28 mouse cellular contexts compared by ENCODE assay signal in the genomic region with DNA sequence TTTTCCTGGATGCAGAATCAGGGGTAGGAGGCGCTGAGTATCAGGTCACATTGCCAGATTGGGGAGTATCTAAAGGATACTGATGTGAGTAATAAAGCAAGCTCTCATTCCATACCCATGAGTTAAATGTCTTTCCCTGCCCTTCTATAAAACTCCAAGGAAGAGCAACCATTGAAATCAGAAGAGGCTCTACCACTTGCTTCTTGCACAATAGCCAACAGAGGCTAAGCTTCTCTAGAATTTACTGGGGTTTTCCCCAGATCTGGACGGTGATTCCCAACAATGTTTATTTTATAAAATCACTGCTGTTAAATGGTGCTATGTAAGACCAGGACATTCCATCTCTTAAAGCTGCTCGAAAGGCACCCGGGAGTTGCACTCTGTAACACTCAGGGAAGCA. TPM values are rescaled to one million over a fixed set of nuclear protein-coding genes. Genes with fewer than 3 reads are reported as not detected.
DNase-seq lines count a peak whose midpoint lies in the region; ATAC-seq and TF ChIP-seq lines count a peak whose summit lies in the region.
"Had no signal": no experiment of that assay in that cellular context is flagged by ENCODE, and none has a peak within 500 bp of the region (broad histone marks: within the 10 kb centered on the region; RNA-seq: fewer than 3 reads in every experiment).

No protein-coding gene starts in this region.

- 0 out of 2 replicates have a peak, but pooled peaks cover 3% of the 10 kb centered on the region for H3K4me1 ChIP-seq in lung, postnatal 0 days (ENCODE audit: insufficient read depth, low read depth, low read length)

- no peaks in the 10 kb centered on the region for H3K27me3 ChIP-seq in lung, postnatal 0 days (replicated peaks; ENCODE audit: insufficient read depth, low read length)
- H3K27me3 ChIP-seq: CH12.LX; embryonic facial prominence, embryonic 13.5 days; embryonic facial prominence, embryonic 15.5 days; forebrain, embryonic 13.5 days; forebrain, embryonic 15.5 days had no signal

- TF ChIP-seq CTCF in lung, postnatal 0 days (IDR thresholded peaks at IDR 0.05), result no peak

- 58% methylated on average over 4 of the region's 4 CpGs for WGBS in lung, postnatal 0 days

- no peaks in the 10 kb centered on the region for H3K9me3 ChIP-seq in lung, postnatal 0 days (ENCODE audit: low read length)
- H3K9me3 ChIP-seq: embryonic facial prominence, embryonic 13.5 days; embryonic facial prominence, embryonic 15.5 days; forebrain, embryonic 13.5 days; forebrain, embryonic 15.5 days had no signal

- intact Hi-C loops in gastrocnemius, postnatal 36 days (cut with DNase I), result no loop called here

- H3K9ac ChIP-seq in lung, postnatal 0 days (replicated peaks; ENCODE audit: low read depth), result no peak overlapping the region
- H3K9ac ChIP-seq: embryonic facial prominence, embryonic 13.5 days; embryonic facial prominence, embryonic 15.5 days; forebrain, embryonic 13.5 days; forebrain, embryonic 15.5 days; forebrain, postnatal 0 days had no signal

- peak; percentile 22 for DNase-seq in lung, postnatal 0 days (ENCODE audit: low spot score)
- no peak for DNase-seq in lung, postnatal 4 days
- peak; percentile 62 for DNase-seq in NIH3T3 (ENCODE audit: low read depth)
- DNase-seq in adipocyte (ENCODE audit: low spot score), result peak; percentile 18
- DNase-seq in right cerebral cortex, adult 2 months (ENCODE audit: low spot score in 2 of 2), result no peak
- DNase-seq in gastrocnemius, postnatal 36 days, result no peak
- no peak for DNase-seq in urinary bladder, postnatal 36 days (ENCODE audit: low spot score in 2 of 2)
- DNase-seq: adrenal gland, adult 2 months; adrenal gland, postnatal 10 days; adrenal gland, postnatal 25 days; B cell, adult 2 months; cerebellum, adult 11 months; cerebellum, adult 18-20 months; cerebellum, adult 8-10 months; cerebellum, adult 9-11 months; cerebellum, postnatal 14 days; cerebellum, postnatal 36 days; embryo, embryonic 11 days; forebrain, postnatal 0 days had no signal

- no peak overlapping the region for H3K4me2 ChIP-seq in lung, postnatal 0 days (replicated peaks; ENCODE audit: low read depth, low read length)
- H3K4me2 ChIP-seq: embryonic facial prominence, embryonic 13.5 days; embryonic facial prominence, embryonic 15.5 days; forebrain, embryonic 13.5 days; forebrain, embryonic 15.5 days had no signal

- H3K36me3 ChIP-seq in lung, postnatal 0 days (ENCODE audit: insufficient read depth, low read length), result no peaks in the 10 kb centered on the region
- H3K36me3 ChIP-seq: forebrain, embryonic 15.5 days; G1E had no signal

- H3K4me3 ChIP-seq in lung, postnatal 0 days (ENCODE audit: low read depth, low read length), result no peak overlapping the region
- H3K4me3 ChIP-seq: embryonic facial prominence, embryonic 13.5 days; embryonic facial prominence, embryonic 15.5 days; forebrain, embryonic 13.5 days; forebrain, embryonic 15.5 days had no signal

- ATAC-seq in lung, postnatal 0 days, result no peak
- ATAC-seq: activated CD4-positive, CD25-positive, alpha-beta regulatory T cell, adult 4 months; CD4-positive, CD25-positive, alpha-beta regulatory T cell, adult 4 months; forebrain, embryonic 13.5 days; forebrain, embryonic 15.5 days; forebrain, postnatal 0 days had no signal

- no peak for TF ChIP-seq EP300 in lung, postnatal 0 days (IDR thresholded peaks at IDR 0.05)

- H3K27ac ChIP-seq in lung, postnatal 0 days (ENCODE audit: low read length), result no peak overlapping the region
- H3K27ac ChIP-seq: embryonic facial prominence, embryonic 13.5 days; embryonic facial prominence, embryonic 15.5 days; forebrain, embryonic 13.5 days; forebrain, embryonic 15.5 days had no signal

RNA-seq across cellular contexts. Expression of a gene that starts 44.5 kb away (rescaled TPM):
- 89.4 and 98.6 TPM in 2 replicates for polyA plus RNA-seq in lung, postnatal 0 days (2015; fragmentation: Nextera tagmentation; extraction: Ambion mirVana)
- 1 to 10 TPM in 1 of 2 experiments, under 1 TPM in 1; 0.97 to 1.7 TPM for total RNA-seq in gastrocnemius, postnatal 36 days (2021)
- total RNA-seq: common myeloid progenitor, adult 5-6 weeks had no signal
- polyA plus RNA-seq: G1E had no signal

Comparison
In these comparisons a context has a peak if more than half of its experiments do, and no peak if none do; other contexts are left out.
1. DNase-seq: peak in lung, postnatal 0 days (single experiment), NIH3T3 (single experiment) and adipocyte (single experiment); none in lung, postnatal 4 days (0 of 2), right cerebral cortex, adult 2 months (0 of 2), gastrocnemius, postnatal 36 days (0 of 2) and urinary bladder, postnatal 36 days (0 of 2).